8 mouse cellular contexts compared by ENCODE assay signal in genomic region chr19:46764763-46765117, GRCm38 (mm10). TPM values are rescaled to one million over a fixed set of nuclear protein-coding genes. Genes with fewer than 3 reads are reported as not detected.
A peak's percentile ranks its signal among the peaks of the same experiment; 100 is the strongest.
DNase-seq lines count a peak whose midpoint lies in the region; ATAC-seq and TF ChIP-seq lines count a peak whose summit lies in the region.

No protein-coding gene starts in this region.

- DNase-seq in kidney, adult 2 months = no peak
- DNase-seq in kidney, postnatal 36 days = no peak
- DNase-seq in NIH3T3 (ENCODE audit: low read depth) = peak; percentile 43
- no peak for DNase-seq in embryonic facial prominence, embryonic 14.5 days (ENCODE audit: low spot score)
- peak; percentile 12 for DNase-seq in midbrain, embryonic 10.5 days (ENCODE audit: low spot score)
- no peak for DNase-seq in frontal cortex, postnatal 14 days (ENCODE audit: low spot score in 2 of 2)
- no peak for DNase-seq in ovary, postnatal 10 days (ENCODE audit: low spot score)
- no peak for DNase-seq in kidney, adult 9 months

- ATAC-seq in embryonic facial prominence, embryonic 14.5 days (ENCODE audit: low read depth) = no peak

- peak overlapping the region; percentile 40 for H3K4me3 ChIP-seq in kidney, adult 2 months (ENCODE audit: insufficient read depth, low read depth, low read length)
- H3K4me3 ChIP-seq in embryonic facial prominence, embryonic 14.5 days (ENCODE audit: low read depth, low read length) = peak overlapping the region; percentile 7; the same call in 1 of the 2 replicates
- H3K4me3 ChIP-seq in midbrain, embryonic 10.5 days = peak overlapping the region; percentile 81; the same call in 1 of the 2 replicates

- TF ChIP-seq CTCF in kidney, adult 2 months (conservative IDR thresholded peaks at IDR 0.05; ENCODE audit: insufficient read depth, insufficient read length, low read depth, low read length) = no peak

- peak overlapping the region; percentile 91; the same call in 1 of the 2 replicates for H3K4me2 ChIP-seq in embryonic facial prominence, embryonic 14.5 days (ENCODE audit: low read depth, low read length)

- WGBS in kidney, adult 2 months = 63% methylated on average over 9 of the region's 9 CpGs
- WGBS in embryonic facial prominence, embryonic 14.5 days = 65% methylated on average over 9 of the region's 9 CpGs
- 67% methylated on average over 9 of the region's 9 CpGs for WGBS in midbrain, embryonic 10.5 days

- no peaks in the 10 kb centered on the region for H3K27me3 ChIP-seq in kidney, adult 2 months (replicated peaks; ENCODE audit: control insufficient read depth, insufficient read depth, low read length)
- peaks cover 29% of the 10 kb centered on the region for H3K27me3 ChIP-seq in embryonic facial prominence, embryonic 14.5 days (replicated peaks; ENCODE audit: control insufficient read depth, insufficient read depth, low read length)
- peaks cover 31% of the 10 kb centered on the region for H3K27me3 ChIP-seq in midbrain, embryonic 10.5 days (ENCODE audit: low read depth, poor library complexity, severe bottlenecking)

- peaks cover 21% of the 10 kb centered on the region; the same call in 1 of the 2 replicates for H3K4me1 ChIP-seq in kidney, adult 2 months (ENCODE audit: control insufficient read depth, insufficient read depth, low read length)
- H3K4me1 ChIP-seq in embryonic facial prominence, embryonic 14.5 days (ENCODE audit: control insufficient read depth, insufficient read depth, low read length) = peaks cover 24% of the 10 kb centered on the region
- peaks cover 49% of the 10 kb centered on the region for H3K4me1 ChIP-seq in midbrain, embryonic 10.5 days

- no peaks in the 10 kb centered on the region for H3K9me3 ChIP-seq in embryonic facial prominence, embryonic 14.5 days (ENCODE audit: control insufficient read depth, low read length)
- no peaks in the 10 kb centered on the region for H3K9me3 ChIP-seq in midbrain, embryonic 10.5 days (replicated peaks)

- H3K27ac ChIP-seq in kidney, adult 2 months (ENCODE audit: insufficient read depth, low read depth, low read length) = no peak overlapping the region
- H3K27ac ChIP-seq in embryonic facial prominence, embryonic 14.5 days (replicated peaks; ENCODE audit: low read depth, low read length) = no peak overlapping the region
- H3K27ac ChIP-seq in midbrain, embryonic 10.5 days (replicated peaks) = no peak overlapping the region

- H3K36me3 ChIP-seq in kidney, adult 2 months (ENCODE audit: control insufficient read depth, insufficient read depth, low read length) = no peaks in the 10 kb centered on the region
- H3K36me3 ChIP-seq in embryonic facial prominence, embryonic 14.5 days (ENCODE audit: control insufficient read depth, insufficient read depth, low read length) = no peaks in the 10 kb centered on the region
- no peaks in the 10 kb centered on the region for H3K36me3 ChIP-seq in midbrain, embryonic 10.5 days

- TF ChIP-seq POLR2A in kidney, adult 2 months (IDR thresholded peaks at IDR 0.05; ENCODE audit: low read depth, low read length) = no peak

- H3K9ac ChIP-seq in embryonic facial prominence, embryonic 14.5 days (ENCODE audit: low read depth, low read length) = no peak overlapping the region

RNA-seq across cellular contexts. Expression of gene Cnnm2, which starts 3.3 kb away (rescaled TPM):
- polyA plus RNA-seq in kidney, adult 2 months (2012; rRNA removed) = 26.4 and 36.1 TPM in 2 replicates
- 4.2 and 5.1 TPM in 2 replicates for polyA plus RNA-seq in embryonic facial prominence, embryonic 14.5 days (2014; fragmentation: Nextera tagmentation; extraction: Ambion mirVana)
- 2.7 TPM in 2 replicates for polyA plus RNA-seq in midbrain, embryonic 10.5 days (2016; fragmentation: Nextera tagmentation; extraction: Ambion mirVana)

RNA-seq across cellular contexts. Expression of gene As3mt, which starts 57.5 kb away (rescaled TPM):
- polyA plus RNA-seq in kidney, adult 2 months (2012; rRNA removed) = 28.8 and 43.7 TPM in 2 replicates
- polyA plus RNA-seq in embryonic facial prominence, embryonic 14.5 days (2014; fragmentation: Nextera tagmentation; extraction: Ambion mirVana) = 19.4 and 24.1 TPM in 2 replicates
- 30.0 and 32.4 TPM in 2 replicates for polyA plus RNA-seq in midbrain, embryonic 10.5 days (2016; fragmentation: Nextera tagmentation; extraction: Ambion mirVana)

Comparison
In these comparisons a context has a peak if more than half of its experiments do, and no peak if none do; other contexts are left out.
1. DNase-seq: peak in NIH3T3 (single experiment) and midbrain, embryonic 10.5 days (single experiment); none in kidney, adult 2 months (single experiment), kidney, postnatal 36 days (0 of 2), embryonic facial prominence, embryonic 14.5 days (single experiment), frontal cortex, postnatal 14 days (0 of 2), ovary, postnatal 10 days (single experiment) and kidney, adult 9 months (single experiment).
2. H3K4me3 ChIP-seq: peak in every context shown above with its lines; median percentile 81 in midbrain, embryonic 10.5 days; 40 in kidney, adult 2 months; 7 in embryonic facial prominence, embryonic 14.5 days.